Mouse (Mus musculus): ENCODE results near the gene Heg1. TPM values are rescaled to one million over a fixed set of nuclear protein-coding genes. Genes with fewer than 3 reads are reported as not detected.

The Heg1 gene
- total RNA-seq, 2 experiments from 2014 or later: 81.5 to 84.5 TPM

DNA sequence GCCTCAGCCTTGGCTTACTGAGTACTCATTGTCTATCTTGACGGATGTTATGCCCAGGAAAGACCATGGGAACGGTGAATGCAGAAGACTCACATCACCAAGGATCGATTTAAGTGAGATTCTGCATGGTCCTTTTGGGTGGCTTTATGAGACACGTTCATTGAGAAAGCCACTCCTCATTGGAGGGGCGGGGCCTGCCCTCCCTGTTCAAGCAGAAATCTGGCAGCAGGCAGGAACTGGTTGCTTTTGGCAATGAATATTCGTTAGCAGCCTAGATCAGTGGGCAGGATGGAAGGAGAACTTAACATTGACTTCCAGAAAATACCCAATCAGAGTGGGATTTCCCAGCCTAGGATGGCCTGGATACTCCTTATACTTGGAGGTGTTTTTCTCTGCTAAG is 56.2 kb downstream of the Heg1 start:
- no peak for DNase-seq (ENCODE audit: low spot score in 2 of 2)

DNA sequence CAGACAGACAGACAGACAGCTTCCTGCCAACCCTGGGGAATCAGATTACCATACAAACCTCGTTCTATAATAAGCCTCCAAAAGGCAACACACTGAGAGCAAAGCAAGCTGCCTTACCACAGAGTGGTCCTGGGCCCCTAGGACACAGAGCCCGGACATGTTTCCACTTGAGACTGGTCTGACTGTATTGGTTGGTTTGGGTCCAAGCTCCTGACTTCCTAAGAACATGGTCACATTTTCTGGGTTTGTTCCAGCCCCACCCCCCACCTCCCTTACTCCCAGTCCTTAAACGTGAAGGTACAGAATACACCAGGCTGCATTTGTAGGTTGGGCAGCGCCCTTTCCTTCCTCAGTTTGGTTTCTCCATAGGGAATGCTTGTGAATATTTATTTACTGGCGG is 57.6 kb downstream of the Heg1 start:
- DNase-seq (ENCODE audit: low spot score in 2 of 2): no peak

DNA sequence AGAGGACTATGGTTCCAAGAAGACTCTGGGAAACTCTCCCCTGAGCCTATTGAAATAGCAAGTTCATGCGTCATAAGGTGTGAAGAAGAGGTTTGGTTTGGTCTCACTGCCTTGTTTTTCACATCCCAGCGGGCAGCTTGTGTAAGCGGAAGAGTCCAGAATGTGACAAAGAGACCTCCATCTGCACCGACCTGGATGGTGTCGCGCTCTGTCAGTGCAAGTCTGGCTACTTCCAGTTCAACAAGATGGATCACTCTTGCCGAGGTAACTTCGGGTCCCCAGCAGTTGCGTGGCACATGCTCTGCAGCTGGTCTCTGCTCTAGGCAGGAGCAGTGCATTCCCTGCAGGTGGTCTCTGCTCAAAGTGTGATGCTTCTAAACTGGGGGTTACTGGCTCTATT is 58.1 kb downstream of the Heg1 start:
- no peak for DNase-seq (ENCODE audit: low spot score in 2 of 2)

DNA sequence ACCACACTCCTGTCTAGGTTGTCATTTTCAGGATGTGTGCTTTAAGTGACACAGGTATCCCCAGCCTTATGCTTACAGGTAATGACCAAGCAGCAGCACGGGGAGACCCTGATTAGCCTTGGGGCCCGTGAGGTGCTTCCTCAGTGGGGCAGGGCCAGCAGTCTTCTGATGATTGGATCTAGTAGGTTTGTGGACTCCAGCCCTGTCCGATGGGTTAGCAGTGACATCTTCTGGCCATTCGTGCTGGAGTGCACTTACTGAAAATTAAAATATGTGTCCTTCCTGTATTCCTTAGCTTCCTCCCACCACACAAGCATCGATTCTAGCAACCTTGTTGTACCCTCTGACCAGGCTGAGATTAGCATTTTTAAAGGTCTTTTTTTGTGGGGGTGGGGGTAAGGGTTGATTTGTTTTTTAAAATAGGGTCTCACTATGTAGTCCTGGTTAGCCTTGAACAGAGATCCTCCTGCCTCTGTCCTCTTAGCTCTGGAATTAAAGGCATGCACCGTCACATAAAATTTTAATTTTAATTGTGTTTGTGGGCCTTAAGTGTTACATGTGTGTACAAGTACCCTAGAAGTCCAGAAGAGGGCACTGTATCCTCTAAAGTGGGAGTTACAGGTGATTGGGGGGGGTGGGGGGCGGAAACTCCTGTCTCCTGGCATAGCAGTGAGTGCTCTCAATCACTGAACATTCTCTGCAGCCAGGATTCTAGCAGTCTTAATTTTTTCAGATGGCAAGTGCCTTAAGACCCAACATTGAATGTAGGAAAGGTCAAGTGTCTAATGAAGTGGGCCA is 60.7 kb downstream of the Heg1 start:
- no peak for DNase-seq (ENCODE audit: low spot score in 2 of 2)

DNA sequence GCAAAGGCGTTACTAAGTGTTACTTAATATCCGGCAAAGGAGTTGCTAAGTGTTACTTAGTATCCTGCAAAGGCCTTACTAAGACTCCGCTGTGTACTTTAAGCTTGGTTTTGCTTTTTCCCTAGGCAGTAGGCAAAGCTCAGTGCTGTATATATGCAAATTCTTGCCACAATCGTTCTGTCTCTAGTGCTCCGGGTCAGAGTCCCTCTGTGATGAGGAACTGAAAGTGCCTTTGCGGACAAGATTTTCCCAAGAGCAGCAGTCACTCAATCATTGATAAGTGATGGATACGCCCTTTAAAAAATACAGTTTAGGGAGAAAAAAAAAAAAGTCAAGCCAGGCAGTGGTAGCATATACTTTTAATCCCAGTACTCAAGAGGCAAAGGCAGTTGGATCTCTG is 61.3 kb downstream of the Heg1 start:
- no peak for DNase-seq (ENCODE audit: low spot score in 2 of 2)

DNA sequence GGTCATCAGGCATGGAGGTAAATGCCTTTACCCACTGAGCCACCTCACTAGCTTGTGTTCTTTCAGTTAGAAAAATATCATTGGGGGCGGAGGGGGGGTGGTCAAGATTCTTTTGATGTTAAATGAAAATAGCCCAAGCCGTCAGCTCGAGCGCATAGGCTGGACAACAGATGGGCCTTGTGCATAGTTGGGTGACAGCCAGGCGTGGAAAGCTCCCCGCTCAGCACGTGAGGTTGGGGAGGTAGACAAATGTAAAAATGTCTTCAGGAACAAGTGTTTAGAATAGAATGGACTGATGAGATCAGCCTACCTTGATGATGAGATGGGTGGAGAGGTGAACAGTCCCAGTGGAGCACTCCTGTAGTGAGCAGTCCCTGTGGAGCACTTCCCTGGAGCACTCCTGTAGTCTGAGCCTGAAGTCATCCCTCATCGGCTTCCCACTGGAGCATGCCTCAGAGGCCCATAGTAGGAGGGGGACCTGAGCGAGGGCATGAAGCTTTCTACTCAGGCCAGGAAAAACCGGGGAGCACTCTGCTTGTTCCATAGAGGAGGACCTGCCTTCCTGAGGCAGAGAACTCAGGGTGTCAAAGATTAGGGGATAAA is 62.0 kb downstream of the Heg1 start:
- no peak for DNase-seq (ENCODE audit: low spot score in 2 of 2)

DNA sequence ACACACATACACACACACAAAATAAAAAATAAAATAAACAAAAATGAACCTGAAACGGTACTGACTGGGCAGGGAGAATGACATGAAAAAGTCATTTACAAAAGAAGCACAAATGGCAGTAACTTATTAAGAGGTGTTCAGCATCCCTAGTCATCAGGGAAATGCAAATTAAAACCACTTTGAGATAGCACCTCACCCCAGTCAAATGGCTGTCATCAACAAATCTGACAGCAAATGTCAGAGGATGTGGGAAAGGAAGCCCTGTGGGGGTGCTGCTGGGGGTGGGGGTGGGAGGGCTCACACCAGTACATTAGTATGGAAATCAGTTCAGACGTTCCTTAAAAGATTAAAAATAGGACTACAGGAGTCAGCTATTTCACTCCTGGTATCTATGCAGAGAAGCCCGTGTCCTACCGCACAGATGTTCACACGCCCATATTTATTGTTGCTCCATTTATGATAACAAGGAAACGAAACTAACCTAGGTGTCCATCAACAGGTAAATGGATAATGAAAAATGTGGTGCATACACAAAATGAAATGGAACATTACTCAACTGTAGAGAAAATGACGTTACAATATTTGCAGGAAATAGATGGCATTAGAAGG is 63.3 kb downstream of the Heg1 start:
- DNase-seq (ENCODE audit: low spot score in 2 of 2): no peak

DNA sequence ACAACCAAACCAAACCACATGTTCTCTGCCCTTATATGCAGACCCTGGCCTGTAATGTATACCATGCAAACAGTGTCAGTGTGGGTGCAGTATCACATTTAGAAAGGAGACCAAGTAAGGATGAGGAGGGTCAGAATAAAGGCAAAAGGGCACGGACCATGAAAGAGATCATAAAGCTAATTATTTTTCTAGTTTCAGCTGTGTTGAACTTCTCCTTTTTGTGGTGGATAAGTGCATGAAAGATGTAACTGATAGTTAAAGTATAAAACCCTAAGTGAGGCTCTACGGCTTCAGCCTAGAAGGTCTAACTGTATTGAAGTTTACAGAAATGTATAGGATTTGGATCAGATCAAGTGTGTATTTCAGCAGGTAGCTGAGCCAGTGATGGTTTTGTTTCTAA is 63.8 kb downstream of the Heg1 start:
- DNase-seq (ENCODE audit: low spot score in 2 of 2): no peak

DNA sequence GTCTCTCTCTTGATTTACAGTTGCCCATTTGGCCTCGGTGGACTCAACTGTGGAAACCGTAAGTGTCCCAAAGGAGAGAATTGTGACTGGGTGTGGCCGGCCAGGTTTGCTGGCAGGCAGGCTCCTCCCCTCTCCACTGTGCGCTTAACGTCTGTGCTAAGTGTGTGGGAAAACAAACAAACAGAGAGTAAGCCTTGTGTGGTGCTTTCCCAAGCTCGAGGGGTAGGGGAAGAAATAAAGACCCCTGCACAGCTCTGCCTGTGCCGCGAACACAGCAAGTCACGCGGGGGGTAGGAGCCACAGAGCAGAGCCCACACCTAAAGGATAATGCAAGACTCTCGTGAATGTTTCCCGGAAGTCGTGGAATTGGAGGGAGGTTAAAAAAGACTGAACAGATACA is 67.0 kb downstream of the Heg1 start:
- no peak for DNase-seq (ENCODE audit: low spot score in 2 of 2)

DNA sequence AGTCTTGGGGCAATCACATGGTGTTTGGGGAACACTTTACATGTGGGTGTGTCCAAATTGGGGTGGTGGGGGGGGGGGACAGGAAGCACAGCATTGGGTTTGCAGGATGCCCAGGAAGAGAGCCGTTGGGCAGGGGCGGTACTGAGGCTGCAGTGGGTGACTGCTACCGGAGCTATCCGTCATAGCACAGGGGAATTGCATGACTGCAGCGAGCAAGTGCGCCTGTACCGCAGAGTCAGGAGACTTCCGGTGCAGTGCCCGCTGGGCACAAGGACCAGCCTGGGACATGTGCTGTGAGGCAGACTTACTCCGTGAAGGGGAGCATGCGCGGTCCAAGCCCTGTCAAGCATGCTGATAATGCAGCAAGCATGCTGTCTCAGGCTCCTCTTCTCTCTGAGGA is 67.4 kb downstream of the Heg1 start:
- DNase-seq (ENCODE audit: low spot score in 2 of 2): no peak

DNA sequence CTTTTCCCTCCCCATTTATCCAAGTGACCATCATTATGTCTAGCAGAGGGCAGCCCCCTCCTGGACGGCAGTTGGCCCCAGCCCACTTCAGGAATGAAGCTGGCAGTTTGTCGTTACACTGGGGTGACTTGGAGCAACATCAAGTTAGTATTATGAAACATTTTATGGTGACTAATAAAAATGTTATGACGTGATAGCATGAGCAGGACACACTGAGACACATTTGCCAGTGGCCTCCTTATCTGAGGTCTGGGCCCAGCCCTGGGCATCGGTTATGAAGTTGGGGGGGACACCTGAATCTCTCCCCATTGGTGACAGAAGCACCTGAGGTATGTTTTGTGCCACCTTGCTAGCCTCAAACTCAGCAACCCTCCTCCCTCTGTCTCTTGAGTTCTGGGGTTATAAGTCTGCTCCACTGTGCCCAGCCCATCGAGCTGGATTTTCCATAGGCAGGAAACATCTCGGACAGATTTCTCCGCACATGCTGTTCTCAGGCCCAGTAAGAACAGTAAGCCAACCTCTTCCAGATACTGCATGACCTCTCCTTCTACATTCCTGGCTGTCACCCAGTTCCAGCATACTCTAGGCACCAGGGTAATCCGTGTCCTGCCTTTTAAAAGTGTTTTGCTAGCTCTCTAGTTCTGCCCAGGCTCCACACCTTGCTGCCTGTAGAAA is 68.9 kb downstream of the Heg1 start:
- DNase-seq (ENCODE audit: low spot score in 2 of 2): no peak

DNA sequence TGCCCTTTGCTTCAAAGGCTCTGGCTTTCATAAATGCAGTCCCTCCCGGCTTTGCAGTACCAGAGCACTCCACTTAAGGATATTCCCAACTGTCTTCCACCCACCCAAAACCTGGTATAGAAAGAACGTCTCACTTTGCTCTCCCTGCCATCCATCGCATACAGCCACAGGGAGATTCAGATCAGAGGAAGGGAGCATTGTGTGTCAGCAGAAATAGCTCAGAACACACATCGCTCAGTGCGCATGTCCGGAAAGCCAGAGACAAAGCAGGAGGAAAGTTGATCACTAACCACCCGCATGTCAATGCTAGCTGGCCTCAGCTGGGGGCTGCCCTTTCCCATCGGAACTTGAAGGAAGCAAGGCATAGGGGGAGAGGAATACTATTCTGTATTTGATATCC is 71.1 kb downstream of the Heg1 start:
- no peak for DNase-seq (ENCODE audit: low spot score in 2 of 2)

DNA sequence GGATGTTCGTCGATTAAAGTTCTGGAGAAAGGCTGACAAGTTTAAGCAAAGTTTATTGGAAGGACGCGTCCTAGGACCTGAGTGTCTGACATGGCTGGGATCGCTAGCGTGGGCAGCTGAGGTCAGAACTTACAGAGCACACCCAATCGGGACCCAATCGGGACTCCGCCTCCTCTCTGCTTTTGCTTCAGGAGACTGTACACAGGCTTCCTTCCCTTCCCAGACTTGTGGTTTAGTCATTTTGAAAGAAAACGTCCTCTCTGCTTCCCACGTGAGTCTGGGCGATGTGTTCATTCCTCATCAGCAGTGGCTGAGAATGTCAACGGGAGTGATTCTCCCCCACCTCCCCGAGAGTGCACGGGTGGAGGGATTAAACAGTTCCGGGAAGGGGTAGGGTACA is 71.8 kb downstream of the Heg1 start:
- DNase-seq (ENCODE audit: low spot score in 2 of 2): no peak

DNA sequence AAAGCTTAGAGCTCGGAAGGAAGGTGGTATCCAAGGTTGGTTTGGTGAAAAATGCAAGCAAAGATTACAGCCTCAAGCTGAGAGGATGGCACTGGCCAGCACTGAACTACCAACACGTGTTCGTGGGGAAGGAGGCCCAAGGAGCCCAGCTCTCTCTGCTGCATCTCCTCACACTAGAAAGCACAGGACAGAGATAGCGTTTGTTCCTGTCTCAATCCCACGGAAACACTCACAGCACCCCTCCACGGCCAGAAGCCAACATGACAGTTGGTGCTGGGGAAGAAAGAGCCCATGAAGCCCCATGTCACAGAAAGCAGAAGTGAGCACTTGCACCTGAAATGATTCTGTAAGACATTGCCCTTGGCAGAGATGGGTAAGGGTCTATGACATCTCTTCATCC is 72.2 kb downstream of the Heg1 start:
- DNase-seq (ENCODE audit: low spot score in 2 of 2): no peak

DNA sequence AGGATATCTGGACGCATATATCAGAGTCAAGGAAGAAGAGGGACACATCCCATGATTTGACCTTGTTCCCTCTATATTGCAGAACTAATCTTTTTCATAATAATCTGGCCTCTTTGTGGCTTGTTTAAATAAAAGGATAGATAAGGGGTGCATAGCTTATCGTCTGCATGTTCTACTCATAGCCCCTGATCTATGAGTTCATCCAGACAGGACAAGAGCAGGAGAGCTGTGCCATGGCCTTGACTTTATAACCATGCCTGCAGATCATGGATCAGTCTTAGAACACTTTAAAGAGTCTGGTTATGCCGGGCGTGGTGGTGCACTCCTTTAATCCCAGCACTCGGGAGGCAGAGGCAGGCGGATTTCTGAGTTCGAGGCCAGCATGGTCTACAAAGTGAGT is 75.0 kb downstream of the Heg1 start:
- no peak for DNase-seq (ENCODE audit: low spot score in 2 of 2)

DNA sequence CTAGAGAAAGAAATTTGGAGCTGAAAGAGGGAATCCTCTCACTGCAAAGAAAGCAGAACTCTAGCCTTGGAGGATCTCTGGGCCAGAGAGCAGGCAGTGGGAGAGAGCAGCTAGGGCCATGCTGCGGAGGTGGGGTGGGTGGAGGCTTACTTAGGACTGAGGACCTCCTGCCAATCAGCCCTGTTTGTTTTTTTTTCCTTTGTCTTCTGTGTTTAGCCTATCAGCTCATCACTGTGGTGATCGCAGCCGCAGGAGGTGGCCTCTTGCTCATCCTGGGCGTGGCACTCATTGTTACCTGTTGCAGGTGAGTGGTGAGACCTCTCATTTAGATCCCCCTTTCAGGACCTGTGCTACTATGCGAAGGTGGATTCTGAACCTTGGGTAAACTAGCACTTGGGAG is 76.4 kb downstream of the Heg1 start:
- no peak for DNase-seq (ENCODE audit: low spot score in 2 of 2)

DNA sequence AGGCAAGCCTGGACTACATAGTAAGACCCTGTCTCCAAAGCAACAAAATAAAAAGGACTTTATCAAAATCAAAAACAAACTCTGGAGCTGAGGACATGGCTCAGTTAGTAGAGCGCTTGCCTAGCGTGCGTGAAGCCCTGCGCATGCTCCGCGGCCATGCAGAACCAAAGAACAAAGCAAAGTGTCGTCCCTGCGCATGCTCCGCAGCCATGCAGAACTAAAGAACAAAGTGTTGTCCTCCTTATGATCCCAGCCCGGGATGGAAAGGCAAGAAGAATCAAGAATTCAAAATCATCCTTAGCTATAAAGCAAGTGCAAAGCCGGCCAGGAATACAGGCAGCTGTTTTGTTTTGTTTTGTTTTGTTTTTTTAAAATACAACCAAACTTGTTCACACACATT is 76.8 kb downstream of the Heg1 start:
- no peak for DNase-seq (ENCODE audit: low spot score in 2 of 2)

DNA sequence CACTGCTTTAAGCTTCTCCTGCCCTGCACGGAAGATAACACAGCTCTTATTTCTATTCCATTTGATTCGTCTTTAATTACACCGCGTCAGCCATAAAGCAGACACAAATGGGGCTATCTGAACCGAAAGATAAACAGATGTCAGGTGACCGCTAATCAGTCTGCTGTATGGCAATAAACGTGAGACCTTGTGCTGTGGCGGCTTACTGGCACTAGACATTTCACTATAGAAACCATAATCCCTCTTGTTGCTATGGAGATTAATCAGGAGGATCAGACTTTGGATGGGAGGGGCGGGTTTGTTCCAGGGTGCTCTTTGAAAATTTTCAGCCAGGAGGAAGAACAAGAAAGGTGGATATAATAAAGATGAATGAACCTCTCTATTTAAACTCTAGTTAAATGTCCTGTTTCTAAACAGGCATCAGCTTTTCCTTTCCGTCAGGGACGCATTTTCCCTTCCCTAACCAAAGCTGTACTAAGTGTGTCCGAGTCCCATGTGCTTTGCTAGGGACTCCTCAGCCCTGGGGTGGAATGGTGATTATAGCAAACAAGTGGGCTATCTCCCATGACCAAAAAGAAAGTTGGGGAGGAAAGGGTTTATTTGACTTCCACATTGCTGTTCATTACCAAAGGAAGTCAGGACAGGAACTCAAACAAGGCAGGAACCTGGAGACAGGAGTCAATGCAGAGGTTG is 80.5 kb downstream of the Heg1 start:
- DNase-seq (ENCODE audit: low spot score in 2 of 2): no peak

DNA sequence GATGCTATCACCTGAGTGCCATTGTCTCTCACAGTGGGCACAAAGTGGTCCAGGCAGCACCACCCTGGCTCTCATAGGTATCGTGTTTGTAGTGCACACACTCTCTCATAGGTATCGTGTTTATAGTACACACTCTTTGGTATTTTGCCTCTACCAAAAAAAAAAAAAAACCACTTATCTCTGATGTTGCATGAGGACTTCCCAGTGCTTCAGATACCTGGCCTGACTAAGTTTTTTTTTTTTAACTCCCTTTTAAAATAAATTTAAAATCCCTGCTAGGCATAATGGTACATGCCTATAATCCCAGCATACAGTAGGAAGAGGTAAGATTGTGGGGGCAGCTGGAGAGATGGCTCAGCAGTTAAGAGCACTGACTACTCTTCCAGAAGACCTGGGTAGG is 81.3 kb downstream of the Heg1 start:
- no peak for DNase-seq (ENCODE audit: low spot score in 2 of 2)

DNA sequence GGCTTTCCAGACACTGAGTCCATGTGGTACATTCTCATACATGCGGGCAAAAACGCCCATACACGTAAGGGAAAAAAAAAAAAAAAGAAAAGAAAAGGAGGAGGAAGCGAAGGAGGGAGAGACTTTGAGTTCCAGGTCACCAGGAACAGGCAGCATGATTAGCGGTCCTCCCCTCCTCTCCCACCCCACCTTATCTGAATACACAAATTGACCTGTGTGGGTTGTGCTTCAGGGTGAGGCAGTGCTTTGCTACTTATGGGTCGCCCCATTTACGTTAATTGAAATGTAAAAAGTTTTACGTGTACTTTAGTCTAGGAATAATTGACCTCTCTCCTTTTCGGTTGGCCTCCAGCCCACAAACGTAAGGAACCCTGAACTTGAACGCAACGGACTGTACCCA is 82.1 kb downstream of the Heg1 start:
- DNase-seq (ENCODE audit: low spot score in 2 of 2): no peak

DNA sequence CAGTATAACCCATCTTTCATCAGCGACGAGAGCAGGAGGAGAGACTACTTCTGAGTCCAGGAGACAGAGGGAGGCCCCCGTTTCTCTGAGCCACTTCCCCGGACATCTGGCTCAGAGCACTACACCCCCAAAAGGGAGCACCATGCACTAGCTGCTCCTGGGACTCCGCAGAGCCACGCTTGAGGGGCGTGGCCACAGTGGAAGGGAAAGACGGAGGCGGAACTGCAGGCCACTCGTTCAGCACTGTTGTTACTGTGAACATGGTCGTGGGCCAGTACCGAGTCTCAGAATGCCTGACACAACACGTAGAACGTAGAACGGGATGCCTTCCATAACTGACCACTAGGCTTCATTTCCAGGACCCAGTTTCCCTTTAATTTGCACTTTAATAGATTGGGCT is 82.6 kb downstream of the Heg1 start:
- peak in 1 of 2 experiments; percentile 7 for DNase-seq (ENCODE audit: low spot score in 2 of 2)

Data from adrenal gland, postnatal 4 days (tissue).